Mouse (Mus musculus) liver, embryonic 12.5 days (tissue): ENCODE measurements around the gene Myrip. TPM values are rescaled to one million over a fixed set of nuclear protein-coding genes. Genes with fewer than 3 reads are reported as not detected.
"Not testable (repeated sequence)": the region's sequence is repeated elsewhere in the genome, so short reads cannot be mapped to it uniquely, and the experiment has no call there.

ENCODE experiments used
- ATAC-seq: fragments of 200-750 bp; cut with Nextera tagmentation; 2 replicates; pipeline ENCODE4 v1.8.0; 2017; ENCODE audit warnings: moderate number of reproducible peaks, mild to moderate bottlenecking, moderate library complexity
- H3K27ac ChIP-seq: fragments of 300-500 bp; sonication (generic); 2 replicates; pipeline ENCODE4 v1.5.1; 2016; ENCODE audit warnings: mild to moderate bottlenecking
- H3K27me3 ChIP-seq: fragments of 300-500 bp; sonication (generic); replicated peaks from 2 replicates; pipeline ENCODE4 v1.6.1; 2016; ENCODE audit warnings: mild to moderate bottlenecking, moderate library complexity
- H3K36me3 ChIP-seq: fragments of 300-500 bp; sonication (generic); 2 replicates; pipeline ENCODE4 v1.6.1; 2016; ENCODE audit warnings: mild to moderate bottlenecking, moderate library complexity
- H3K4me1 ChIP-seq: fragments of 300-500 bp; sonication (generic); 2 replicates; pipeline ENCODE4 v1.6.1; 2016
- H3K4me2 ChIP-seq: fragments of 300-500 bp; sonication (generic); 2 replicates; pipeline ENCODE4 v1.6.1; 2016; ENCODE audit warnings: mild to moderate bottlenecking, moderate library complexity
- H3K4me3 ChIP-seq: fragments of 300-500 bp; sonication (generic); 2 replicates; pipeline ENCODE4 v1.5.1; 2016; ENCODE audit warnings: mild to moderate bottlenecking, moderate library complexity
- H3K9ac ChIP-seq: fragments of 300-500 bp; sonication (generic); 2 replicates; pipeline ENCODE4 v1.6.1; 2016; ENCODE audit warnings: mild to moderate bottlenecking, moderate library complexity
- H3K9me3 ChIP-seq: fragments of 300-500 bp; sonication (generic); replicated peaks from 2 replicates; pipeline ENCODE4 v1.6.1; 2016; ENCODE audit warnings: mild to moderate bottlenecking, moderate library complexity
- WGBS: fragments of 180-500 bp; shearing (Covaris S2); methylation state at CpG from one replicate; pipeline ENCODE4 v1.1.7; 2016; ENCODE audit not compliant: insufficient replicate concordance; 5-methylcytosine and 5-hydroxymethylcytosine counted together
- polyA plus RNA-seq: library from polyadenylated mRNA; unstranded; fragments of >200 nt; fragmentation: Nextera tagmentation; extraction: Ambion mirVana; gene quantifications from 2 replicates; pipeline ENCODE4 v1.2.1, GENCODE M21; 2016

Gene Myrip
- polyA plus RNA-seq, 1 experiment from 2014 or later, result 0.04 TPM

GRCm38 (mm10) chr9:120360397-120361177, 59.3 kb downstream of the Myrip start:
- no peak for ATAC-seq
- 0 out of 2 replicates have a peak overlapping the region, but pooled peaks have one; percentile 14 for H3K27ac ChIP-seq

GRCm38 (mm10) chr9:120361656-120362055, 60.3 kb downstream of the Myrip start:
- no peak overlapping the region for H3K9ac ChIP-seq
- H3K4me2 ChIP-seq, result no peak overlapping the region
- H3K27me3 ChIP-seq, result no peaks in the 10 kb centered on the region
- peaks cover 4% of the 10 kb centered on the region; the same call in 1 of the 2 replicates for H3K4me1 ChIP-seq
- H3K36me3 ChIP-seq, result no peaks in the 10 kb centered on the region
- WGBS, result 72% methylated on average over 6 of the region's 6 CpGs
- H3K4me3 ChIP-seq, result no peak overlapping the region
- no peak overlapping the region for H3K27ac ChIP-seq
- H3K9me3 ChIP-seq, result no peaks in the 10 kb centered on the region
- no peak for ATAC-seq

More at GRCm38 (mm10) chr9:120360397-120361177, 59.3 kb downstream of the Myrip start:
- no peak overlapping the region for H3K4me2 ChIP-seq
- no peak overlapping the region for H3K9ac ChIP-seq
- 35% methylated on average over 14 of the region's 14 CpGs for WGBS
- no peak overlapping the region for H3K4me3 ChIP-seq
- H3K36me3 ChIP-seq, result no peaks in the 10 kb centered on the region
- no peaks in the 10 kb centered on the region for H3K9me3 ChIP-seq
- no peaks in the 10 kb centered on the region for H3K27me3 ChIP-seq
- H3K4me1 ChIP-seq, result peaks cover 4% of the 10 kb centered on the region; the same call in 1 of the 2 replicates

- Histone ChIP-seq H3K27ac (0 out of 2 replicates have a peak overlapping the region, but pooled peaks have one; percentile 48), H3K36me3 (no peaks in the 10 kb centered on the region), H3K4me3 (no peak overlapping the region), H3K27me3 (no peaks in the 10 kb centered on the region), H3K9me3 (no peaks in the 10 kb centered on the region), H3K9ac (no peak overlapping the region), H3K4me1 (peaks cover 4% of the 10 kb centered on the region; the same call in 1 of the 2 replicates), H3K4me2 (no peak overlapping the region)
- peak; percentile 68 for ATAC-seq
- WGBS, result 45% methylated on average over 3 of the region's 3 CpGs
Measured at GRCm38 (mm10) chr9:120362684-120363083, 61.4 kb downstream of the Myrip start.

DNA sequence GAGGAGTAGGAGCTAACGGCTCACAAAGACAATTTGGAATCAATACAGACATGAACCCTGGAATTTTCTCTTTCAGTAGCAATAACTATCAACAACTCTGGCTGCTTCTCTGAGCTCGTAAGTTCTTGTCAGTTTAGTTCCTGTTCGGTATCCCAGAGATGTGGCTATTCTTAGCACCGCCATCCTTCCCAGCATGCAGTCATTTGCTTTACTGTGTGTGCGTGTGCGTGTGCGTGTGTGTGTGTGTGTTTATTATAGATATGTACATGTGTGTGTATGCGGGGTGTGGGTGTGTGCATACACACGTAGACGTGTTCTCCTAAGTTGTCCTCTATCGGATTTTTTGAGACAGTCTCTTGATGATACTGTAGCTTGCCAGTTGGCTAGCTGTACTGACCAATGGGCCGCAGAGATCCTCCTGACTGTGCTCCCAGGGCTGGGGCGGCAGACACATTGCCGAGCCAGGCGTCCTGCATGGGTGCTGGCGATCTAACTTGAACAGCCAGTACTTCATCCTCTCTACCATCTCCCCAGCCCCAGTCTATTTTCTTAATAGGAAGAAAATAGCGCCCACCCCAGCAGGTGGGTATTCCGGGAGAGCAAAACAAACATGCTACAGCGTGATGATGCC, 63.5 kb downstream of the Myrip start:
- Histone ChIP-seq H3K4me2 (no peak overlapping the region), H3K27ac (no peak overlapping the region), H3K36me3 (no peaks in the 10 kb centered on the region), H3K4me3 (no peak overlapping the region), H3K9me3 (no peaks in the 10 kb centered on the region), H3K9ac (no peak overlapping the region), H3K27me3 (no peaks in the 10 kb centered on the region), H3K4me1 (peaks cover 4% of the 10 kb centered on the region; the same call in 1 of the 2 replicates)
- no peak for ATAC-seq
- WGBS, result 71% methylated on average over 19 of the region's 19 CpGs

DNA sequence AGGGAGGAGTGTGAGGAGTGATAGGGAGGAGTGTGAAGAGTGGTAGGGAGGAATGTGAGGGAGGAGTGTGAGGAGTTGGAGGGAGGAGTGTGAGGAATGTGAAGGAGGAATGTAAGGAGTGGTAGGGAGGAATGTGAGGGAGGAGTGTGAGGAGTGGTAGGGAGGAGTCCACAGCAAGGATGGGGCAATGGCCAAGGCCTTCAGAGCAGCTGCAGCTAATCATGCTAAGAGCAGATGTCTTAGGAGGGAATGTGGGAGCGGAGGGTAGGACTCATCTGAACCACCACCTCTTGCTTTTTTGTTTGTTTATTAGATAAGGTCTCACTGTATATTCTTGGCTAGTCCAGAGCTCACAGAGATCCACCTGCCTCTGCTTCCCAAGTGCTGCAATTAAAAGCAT, 66.2 kb downstream of the Myrip start:
- no peaks in the 10 kb centered on the region for H3K4me1 ChIP-seq
- H3K9me3 ChIP-seq, result no peaks in the 10 kb centered on the region
- 59% methylated on average over 1 of the region's 1 CpGs for WGBS
- no peak overlapping the region for H3K9ac ChIP-seq
- H3K4me2 ChIP-seq, result no peak overlapping the region
- no peak for ATAC-seq
- no peaks in the 10 kb centered on the region for H3K36me3 ChIP-seq
- no peaks in the 10 kb centered on the region for H3K27me3 ChIP-seq
- H3K4me3 ChIP-seq, result no peak overlapping the region
- H3K27ac ChIP-seq, result no peak overlapping the region

DNA sequence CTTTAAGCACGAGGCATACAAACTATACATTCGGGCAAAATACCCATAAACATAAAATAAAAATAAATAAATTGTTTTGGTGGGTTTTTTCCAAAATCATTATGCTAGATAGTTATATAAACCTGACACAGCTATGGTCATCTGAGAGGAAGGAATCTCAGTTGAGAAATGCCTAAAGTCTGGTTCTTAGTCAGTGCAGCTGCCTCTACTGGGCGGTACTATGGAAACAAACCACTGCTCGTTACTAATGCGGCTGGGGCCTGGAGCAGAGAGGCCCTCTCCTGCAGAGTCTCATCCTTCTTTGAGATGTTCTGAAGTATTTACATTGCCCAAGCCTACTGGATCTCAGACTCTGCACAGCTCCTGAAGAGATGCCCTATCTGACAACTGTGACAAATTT, 70.3 kb downstream of the Myrip start:
- no peak for ATAC-seq
- no peak overlapping the region for H3K4me2 ChIP-seq
- H3K4me1 ChIP-seq, result no peaks in the 10 kb centered on the region
- H3K9ac ChIP-seq, result no peak overlapping the region
- H3K36me3 ChIP-seq, result no peaks in the 10 kb centered on the region
- H3K4me3 ChIP-seq, result no peak overlapping the region
- H3K27me3 ChIP-seq, result no peaks in the 10 kb centered on the region
- H3K9me3 ChIP-seq, result no peaks in the 10 kb centered on the region
- 71% methylated on average over 5 of the region's 5 CpGs for WGBS
- no peak overlapping the region for H3K27ac ChIP-seq

- Histone ChIP-seq H3K27ac (no peak overlapping the region), H3K36me3 (no peaks in the 10 kb centered on the region), H3K4me1 (no peaks in the 10 kb centered on the region), H3K9me3 (no peaks in the 10 kb centered on the region), H3K9ac (no peak overlapping the region), H3K27me3 (no peaks in the 10 kb centered on the region), H3K4me2 (no peak overlapping the region), H3K4me3 (no peak overlapping the region)
- WGBS, result 78% methylated on average over 6 of the region's 6 CpGs
- no peak for ATAC-seq
Measured at GRCm38 (mm10) chr9:120372347-120372746, 71.0 kb downstream of the Myrip start.

- 27% methylated on average over 11 of the region's 11 CpGs for WGBS
- Histone ChIP-seq H3K4me2 (no peak overlapping the region), H3K4me1 (no peaks in the 10 kb centered on the region), H3K9me3 (no peaks in the 10 kb centered on the region), H3K4me3 (no peak overlapping the region), H3K27ac (no peak overlapping the region), H3K9ac (no peak overlapping the region), H3K27me3 (no peaks in the 10 kb centered on the region), H3K36me3 (no peaks in the 10 kb centered on the region)
- no peak for ATAC-seq
Measured at GRCm38 (mm10) chr9:120377726-120378125, 76.4 kb downstream of the Myrip start.

DNA sequence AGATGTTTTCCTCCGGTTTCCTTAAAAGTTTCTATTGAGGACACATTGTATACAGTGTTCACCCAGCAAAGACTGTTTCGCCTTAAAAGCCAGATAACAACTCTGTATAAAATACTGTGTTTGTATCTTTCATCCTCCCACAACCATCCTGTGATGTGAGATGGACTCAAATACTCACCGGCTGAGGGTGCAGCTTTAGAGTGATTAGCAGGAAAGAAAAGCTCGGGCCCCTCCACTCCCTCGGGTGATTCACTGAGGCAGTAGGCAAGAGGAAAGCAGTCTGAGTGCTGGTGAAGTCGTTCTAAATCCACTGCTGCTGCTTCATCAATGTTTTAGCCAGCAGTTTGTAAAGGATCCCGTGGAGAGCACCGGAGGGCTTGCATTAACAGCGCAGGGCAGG, 93.9 kb downstream of the Myrip start:
- Histone ChIP-seq H3K4me2 (no peak overlapping the region), H3K27ac (no peak overlapping the region), H3K9me3 (no peaks in the 10 kb centered on the region), H3K4me3 (no peak overlapping the region), H3K4me1 (no peaks in the 10 kb centered on the region), H3K36me3 (no peaks in the 10 kb centered on the region), H3K27me3 (no peaks in the 10 kb centered on the region; the same call in 1 of the 2 replicates), H3K9ac (no peak overlapping the region)
- no peak for ATAC-seq
- 38% methylated on average over 9 of the region's 9 CpGs for WGBS

DNA sequence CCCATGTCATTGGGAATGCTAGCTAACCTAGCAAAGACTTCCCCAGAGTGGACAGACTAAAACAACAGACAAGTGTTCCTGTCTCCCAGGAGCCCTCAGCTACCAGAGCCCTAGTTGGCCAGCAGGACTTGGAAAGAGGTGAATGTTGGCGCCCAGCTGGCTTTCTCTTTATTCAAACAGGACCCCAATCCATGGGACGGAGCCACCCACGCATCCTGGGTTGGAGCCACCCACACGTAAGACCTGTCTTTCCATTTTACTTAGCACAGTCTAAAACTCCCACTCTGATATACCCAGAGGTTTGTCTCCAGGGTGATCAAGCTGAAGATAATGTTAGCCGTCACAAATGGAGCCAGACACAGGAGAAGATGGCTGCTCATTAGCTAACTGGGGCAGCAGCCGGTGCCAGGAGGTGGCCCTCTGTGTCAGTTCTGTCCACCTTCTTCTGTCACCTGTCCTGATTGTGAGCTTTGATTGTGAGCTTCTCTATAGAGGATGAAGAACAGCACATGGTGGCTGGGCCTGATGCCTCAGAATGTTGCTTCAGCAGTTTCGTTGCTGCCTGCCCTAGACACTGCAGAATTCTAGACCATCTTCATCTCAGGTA, 95.4 kb downstream of the Myrip start:
- Histone ChIP-seq H3K9ac (no peak overlapping the region), H3K27me3 (no peaks in the 10 kb centered on the region; the same call in 1 of the 2 replicates), H3K4me2 (no peak overlapping the region), H3K4me1 (no peaks in the 10 kb centered on the region), H3K36me3 (no peaks in the 10 kb centered on the region), H3K27ac (no peak overlapping the region), H3K9me3 (no peaks in the 10 kb centered on the region), H3K4me3 (no peak overlapping the region)
- ATAC-seq, result no peak
- WGBS, result 66% methylated on average over 7 of the region's 7 CpGs

GRCm38 (mm10) chr9:120398289-120398688, 97.0 kb downstream of the Myrip start:
- H3K27ac ChIP-seq, result no peak overlapping the region
- H3K4me1 ChIP-seq, result no peaks in the 10 kb centered on the region
- H3K9me3 ChIP-seq, result no peaks in the 10 kb centered on the region
- H3K9ac ChIP-seq, result no peak overlapping the region
- no peak overlapping the region for H3K4me3 ChIP-seq
- no peak for ATAC-seq
- H3K36me3 ChIP-seq, result no peaks in the 10 kb centered on the region
- no peaks in the 10 kb centered on the region; the same call in 1 of the 2 replicates for H3K27me3 ChIP-seq
- 71% methylated on average over 8 of the region's 8 CpGs for WGBS
- no peak overlapping the region for H3K4me2 ChIP-seq

DNA sequence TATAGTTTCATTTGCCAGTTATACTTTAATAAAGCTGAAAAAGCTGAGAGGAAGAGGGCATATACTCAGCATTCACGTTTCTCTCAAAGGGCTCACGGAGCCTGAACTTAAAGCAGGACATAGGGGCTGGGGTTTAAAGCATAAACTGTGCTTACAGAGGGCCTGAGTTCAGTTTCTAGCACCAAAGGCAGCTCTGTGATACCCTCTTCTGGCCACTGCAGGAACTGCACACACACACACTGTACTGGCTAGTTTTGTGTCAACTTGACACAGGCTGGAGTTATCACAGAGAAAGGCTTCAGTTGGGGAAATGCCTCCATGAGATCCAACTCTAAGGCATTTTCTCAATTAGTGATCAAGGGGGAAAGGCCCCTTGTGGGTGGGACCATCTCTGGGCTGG, 98.2 kb downstream of the Myrip start:
- not testable (repeated sequence) for H3K4me1 ChIP-seq, H3K4me3 ChIP-seq, H3K27ac ChIP-seq, H3K9ac ChIP-seq, ATAC-seq, H3K36me3 ChIP-seq, H3K9me3 ChIP-seq, H3K4me2 ChIP-seq, H3K27me3 ChIP-seq
- WGBS, result 67% methylated on average over 2 of the region's 2 CpGs
